Mouse (Mus musculus): ENCODE results near the gene Adra2c. TPM values are rescaled to one million over a fixed set of nuclear protein-coding genes. Genes with fewer than 3 reads are reported as not detected.

The Adra2c gene
- polyA plus RNA-seq, 1 experiment: not detected

DNA sequence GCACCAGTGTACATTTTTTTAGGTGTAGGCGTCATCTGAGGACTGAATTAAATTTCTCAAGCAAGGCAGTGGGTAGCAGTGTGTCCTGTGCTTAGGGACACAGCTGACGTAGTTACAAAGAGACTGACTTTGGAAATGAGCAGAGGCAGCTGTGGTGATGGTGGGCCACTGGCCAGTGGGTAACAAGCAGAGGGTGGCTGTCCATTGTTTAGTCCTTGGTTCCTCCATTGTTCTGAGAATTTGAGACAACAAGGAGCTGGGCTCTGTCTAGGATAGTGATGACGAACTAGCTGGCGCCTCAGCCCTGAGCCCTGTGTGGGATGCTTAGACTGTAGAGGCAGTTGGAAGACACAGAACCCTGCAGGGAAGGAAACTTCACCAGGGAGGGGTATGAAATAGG, 52.7 kb downstream of the Adra2c start:
- Histone ChIP-seq H3K27me3 (ENCODE audit: control insufficient read depth, insufficient read depth, insufficient read length) (peaks cover 78% of the 10 kb centered on the region), H3K4me3 (no peak overlapping the region), H3ac (ENCODE audit: control insufficient read depth, insufficient read length) (no peak overlapping the region), H3K79me2 (ENCODE audit: control insufficient read depth, insufficient read depth) (no peaks in the 10 kb centered on the region), H3K36me3 (ENCODE audit: control insufficient read depth, insufficient read depth) (no peaks in the 10 kb centered on the region), H3K4me2 (ENCODE audit: low read depth) (no peak overlapping the region)
- TF ChIP-seq CEBPB (IDR thresholded peaks at IDR 0.05; ENCODE audit: insufficient read depth, poor library complexity, severe bottlenecking) (no peak), MYOG (IDR thresholded peaks at IDR 0.05; ENCODE audit: control insufficient read depth in 1 of 3, insufficient read depth in 1 of 3, insufficient read length in 2 of 3, low read depth in 2 of 3) (no peak), REST (IDR thresholded peaks at IDR 0.05; ENCODE audit: insufficient read depth, insufficient read length) (no peak), MAX (IDR thresholded peaks at IDR 0.05; ENCODE audit: low read depth) (no peak), MYOD1 (IDR thresholded peaks at IDR 0.05; ENCODE audit: control insufficient read depth in 1 of 3, insufficient read length in 2 of 3, low read depth in 2 of 3) (no peak), E2F4 (IDR thresholded peaks at IDR 0.05; ENCODE audit: insufficient read depth) (no peak), SRF (IDR thresholded peaks at IDR 0.05; ENCODE audit: control insufficient read depth, insufficient read length, low read depth) (no peak), TCF3 (IDR thresholded peaks at IDR 0.05; ENCODE audit: insufficient read length, low read depth) (no peak), POLR2A (IDR thresholded peaks at IDR 0.05; ENCODE audit: insufficient read length, low read depth) (no peak), TCF12 (IDR thresholded peaks at IDR 0.05; ENCODE audit: insufficient read depth, poor library complexity, severe bottlenecking) (no peak), USF1 (IDR thresholded peaks at IDR 0.05; ENCODE audit: low read depth) (no peak)

Other genes starting within 250 kb of the Adra2c start
- 0.26 TPM for gene Hgfac, start 236.8 kb upstream of the Adra2c start, polyA plus RNA-seq (2012; fragmentation: generic; extraction: Trizol)
- gene Dok7, start 221.6 kb upstream of the Adra2c start, polyA plus RNA-seq (2012; fragmentation: generic; extraction: Trizol): 49.5 TPM
- 46.2 TPM for gene Lrpap1, start 172.6 kb upstream of the Adra2c start, polyA plus RNA-seq (2012; fragmentation: generic; extraction: Trizol)
- gene Hmx1, start 110.8 kb downstream of the Adra2c start, polyA plus RNA-seq (2012; fragmentation: generic; extraction: Trizol): not detected
- 0.64 TPM for gene Cpz, start 247.4 kb downstream of the Adra2c start, polyA plus RNA-seq (2012; fragmentation: generic; extraction: Trizol)

Measured in myocyte (in vitro differentiated cells).